Mouse (Mus musculus) neutrophil, adult 59 days (primary cell): ENCODE measurements around the gene Asb10. TPM values are rescaled to one million over a fixed set of nuclear protein-coding genes. Genes with fewer than 3 reads are reported as not detected.

Experiments used
- total RNA-seq, 2 experiments: library from RNA; stranded (reverse); gene quantifications; 1 replicate in 1 of 2; 2 replicates in 1 of 2; pipeline ENCODE4 v1.2.4; 2023

Asb10 gene
- not detected for total RNA-seq

DNA sequence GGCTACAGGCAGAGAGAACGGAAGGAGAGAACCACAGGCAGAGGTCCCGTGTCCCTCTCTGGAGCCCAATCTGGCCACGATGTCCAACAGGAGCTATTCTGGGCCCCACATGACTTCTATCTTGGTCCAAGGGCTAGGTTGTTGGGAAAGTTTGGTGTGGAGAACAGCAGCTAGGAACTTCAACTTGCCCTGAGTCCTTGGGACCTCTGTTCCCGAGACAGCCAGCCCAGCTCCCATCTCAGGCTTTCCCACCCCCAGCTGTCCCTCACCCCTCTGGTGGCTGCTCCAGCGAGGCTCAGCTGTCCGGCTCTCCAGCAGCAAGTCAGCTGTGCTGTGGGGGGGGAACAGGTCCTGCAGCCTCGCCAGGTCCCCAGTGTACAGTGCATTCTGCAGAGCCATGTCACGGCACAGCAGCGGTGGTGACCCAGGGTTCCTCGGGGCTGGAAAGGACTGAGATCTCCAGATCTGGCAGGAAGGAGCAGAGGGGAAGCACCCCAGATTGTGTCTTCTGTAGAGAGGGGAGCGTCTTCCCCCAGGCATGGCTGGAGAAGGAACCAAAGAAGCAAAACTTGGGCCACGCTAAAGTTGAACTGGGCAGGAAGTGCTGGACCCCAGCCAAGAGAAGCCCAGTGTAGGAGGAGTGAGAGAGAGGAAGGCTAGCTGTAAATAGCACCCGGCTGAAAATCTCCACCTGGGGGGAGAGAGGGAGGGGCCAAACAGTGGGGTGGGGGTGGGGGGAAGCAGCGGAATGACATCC lies at the start of gene Asb10:
TSS of gene Asb10 (minus strand) at position 592 of the 757 bp plus-strand sequence.

DNA sequence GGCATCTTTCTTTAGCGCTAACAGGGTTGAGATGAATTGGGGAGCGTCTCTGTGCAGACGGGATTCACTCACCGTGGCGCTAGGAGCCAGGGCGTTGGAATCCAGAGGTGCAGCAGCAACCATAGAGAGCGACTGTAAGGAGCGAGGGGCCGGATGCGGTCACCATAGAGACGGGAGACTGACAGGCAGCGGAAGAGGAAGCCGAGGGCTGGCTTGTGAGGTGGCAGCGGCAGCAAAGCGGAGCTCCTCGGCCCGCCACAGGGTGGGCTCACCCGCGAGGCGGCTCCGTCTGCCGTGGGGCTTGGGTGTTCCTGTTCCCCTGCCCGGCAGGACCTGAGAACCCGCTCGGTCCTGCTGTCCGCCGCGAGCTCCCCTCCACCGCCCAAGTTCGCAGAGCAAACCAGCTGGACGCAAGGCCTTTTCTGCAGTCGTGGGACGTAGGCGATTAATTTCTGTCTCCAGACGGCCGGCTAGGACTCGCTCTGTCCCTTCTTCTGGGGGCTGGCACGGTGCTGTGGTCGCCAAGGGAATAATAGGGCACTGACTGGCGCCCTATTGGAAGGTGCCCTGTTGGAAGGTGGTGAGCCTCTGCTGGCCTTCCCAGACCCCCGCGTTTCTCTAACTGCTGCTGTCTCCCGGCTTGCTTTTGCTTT lies 45.9 kb upstream of the Asb10 start, which contains the start of gene Chpf2:
TSS of gene Chpf2 (plus strand) at position 195 of the 653 bp plus-strand sequence.

GRCm38 (mm10) chr5:24577183-24577929 lies 36.6 kb upstream of the Asb10 start, which contains the start of gene Abcf2:
Gene Abcf2 (minus strand): TSS chr5:24577467.

DNA sequence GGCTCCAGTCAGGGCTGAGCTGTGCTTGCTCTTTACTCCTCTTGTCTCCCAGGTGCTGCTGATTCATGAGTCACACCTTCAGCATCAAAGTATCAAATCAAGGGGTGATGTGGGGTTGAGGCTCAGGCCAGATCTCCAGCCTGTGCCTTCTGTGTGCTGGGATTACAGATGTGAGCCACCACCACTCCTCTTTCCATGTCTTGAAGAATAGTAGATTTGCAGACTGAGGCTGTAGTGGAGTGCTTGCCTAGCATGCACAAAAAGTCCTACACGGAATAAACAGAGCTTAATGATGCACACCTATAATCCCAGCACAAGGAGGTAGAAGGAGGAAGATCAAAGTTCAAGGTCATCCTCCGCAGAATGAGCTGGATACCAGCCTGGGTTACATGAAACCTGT lies 15.9 kb upstream of the Asb10 start, which contains the start of gene 4931409K22Rik:
TSS of gene 4931409K22Rik (minus strand) at position 101 of the 400 bp plus-strand sequence.

GRCm38 (mm10) chr5:24526889-24527230 lies 13.9 kb downstream of the Asb10 start, which contains the start of gene Gbx1:
Gene Gbx1 (minus strand): TSS chr5:24527202.

Other genes with a start within 250 kb of the Asb10 start
- not detected for gene Kcnh2, start 189.4 kb downstream of the Asb10 start, total RNA-seq
- under 1 TPM in 1 of 2 experiments, not detected in 1; 0.13 TPM for gene Nos3, start 176.2 kb downstream of the Asb10 start, total RNA-seq
- 1 to 10 TPM in 1 of 2 experiments, under 1 TPM in 1; 0.31 to 1.1 TPM for gene Atg9b, start 148.8 kb downstream of the Asb10 start, total RNA-seq
- 10 to 100 TPM; 11.7 to 13.8 TPM for gene Abcb8, start 147.3 kb downstream of the Asb10 start, total RNA-seq
- not detected for gene Asic3, start 127.6 kb downstream of the Asb10 start, total RNA-seq
- gene Cdk5, start 117.4 kb downstream of the Asb10 start, total RNA-seq = 10 to 100 TPM; 28.2 to 28.5 TPM
- gene Slc4a2, start 117.1 kb downstream of the Asb10 start, total RNA-seq = 10 to 100 TPM; 57.8 to 62.5 TPM
- 10 to 100 TPM; 26.5 to 30.3 TPM for gene Fastk, start 95.7 kb downstream of the Asb10 start, total RNA-seq
- gene Tmub1, start 93.1 kb downstream of the Asb10 start, total RNA-seq = 10 to 100 TPM; 14.0 to 14.5 TPM
- gene Agap3, start 88.8 kb downstream of the Asb10 start, total RNA-seq = 10 to 100 TPM; 26.9 to 28.4 TPM
- not detected for gene Gbx1, start 13.8 kb downstream of the Asb10 start, total RNA-seq
- not detected for gene 4931409K22Rik, start 15.8 kb upstream of the Asb10 start, total RNA-seq
- gene Abcf2, start 36.5 kb upstream of the Asb10 start, total RNA-seq = 10 to 100 TPM; 25.6 to 25.9 TPM
- gene Chpf2, start 45.8 kb upstream of the Asb10 start, total RNA-seq = 10 to 100 TPM; 19.1 to 23.7 TPM
- under 1 TPM in 1 of 2 experiments, not detected in 1; 0.31 TPM for gene Smarcd3, start 83.4 kb upstream of the Asb10 start, total RNA-seq
- gene Nub1, start 144.6 kb upstream of the Asb10 start, total RNA-seq = 10 to 100 TPM; 46.1 to 46.9 TPM
- gene Wdr86, start 189.7 kb upstream of the Asb10 start, total RNA-seq = not detected
- gene Crygn, start 217.0 kb upstream of the Asb10 start, total RNA-seq = not detected